15 mouse cellular contexts compared by ENCODE assay signal in genomic region chr9:79606122-79606521, GRCm38 (mm10).
DNase-seq lines count a peak whose midpoint lies in the region; ATAC-seq and TF ChIP-seq lines count a peak whose summit lies in the region.
"Had no signal": no experiment of that assay in that cellular context is flagged by ENCODE, and none has a peak within 500 bp of the region (broad histone marks: within the 10 kb centered on the region; RNA-seq: fewer than 3 reads in every experiment).

No protein-coding gene starts in this region.

- H3K27me3 ChIP-seq in midbrain, embryonic 12.5 days: peaks cover 32% of the 10 kb centered on the region
- peaks cover 48% of the 10 kb centered on the region for H3K27me3 ChIP-seq in midbrain, embryonic 10.5 days (ENCODE audit: low read depth, poor library complexity, severe bottlenecking)
- H3K27me3 ChIP-seq in forebrain, embryonic 11.5 days (ENCODE audit: control insufficient read depth, insufficient read depth, low read length): peaks cover 20% of the 10 kb centered on the region; the same call in 1 of the 2 replicates
- H3K27me3 ChIP-seq in forebrain, postnatal 0 days (ENCODE audit: insufficient read depth, low read length): no peaks in the 10 kb centered on the region

- whole genome bisulfite sequencing in midbrain, embryonic 12.5 days: 33% methylated on average over 5 of the region's 5 CpGs
- WGBS in midbrain, embryonic 10.5 days: 54% methylated on average over 5 of the region's 5 CpGs
- WGBS in forebrain, embryonic 11.5 days: 24% methylated on average over 5 of the region's 5 CpGs
- WGBS in forebrain, postnatal 0 days: 15% methylated on average over 5 of the region's 5 CpGs

- TF ChIP-seq CTCF in forebrain, postnatal 0 days (IDR thresholded peaks at IDR 0.05; ENCODE audit: low read depth): no peak

- 0 out of 2 replicates have a peak, but pooled peaks have one; percentile 59 for ATAC-seq in midbrain, embryonic 12.5 days (ENCODE audit: low FRiP score, low read depth)
- peak; percentile 82 for ATAC-seq in forebrain, embryonic 11.5 days (replicated peaks; ENCODE audit: low FRiP score)
- peak; percentile 62 for ATAC-seq in forebrain, postnatal 0 days
- ATAC-seq: CD4-positive, CD25-positive, alpha-beta regulatory T cell, adult 4 months; inflammation-experienced regulatory T-cells, adult 6 months had no signal

- no peak overlapping the region for H3K4me3 ChIP-seq in midbrain, embryonic 12.5 days
- H3K4me3 ChIP-seq in midbrain, embryonic 10.5 days: no peak overlapping the region
- H3K4me3 ChIP-seq in forebrain, embryonic 11.5 days (ENCODE audit: low read depth, low read length): no peak overlapping the region
- no peak overlapping the region for H3K4me3 ChIP-seq in forebrain, postnatal 0 days (ENCODE audit: low read depth, low read length)
- H3K4me3 ChIP-seq: gastrocnemius, adult 2 months; heart, adult 2 months; left cerebral cortex, adult 2 months had no signal

- no peaks in the 10 kb centered on the region for H3K9me3 ChIP-seq in midbrain, embryonic 12.5 days
- no peaks in the 10 kb centered on the region for H3K9me3 ChIP-seq in midbrain, embryonic 10.5 days (replicated peaks)
- no peaks in the 10 kb centered on the region for H3K9me3 ChIP-seq in forebrain, embryonic 11.5 days (ENCODE audit: control insufficient read depth, low read length)
- H3K9me3 ChIP-seq in forebrain, postnatal 0 days (ENCODE audit: low read length): no peaks in the 10 kb centered on the region

- H3K27ac ChIP-seq in midbrain, embryonic 12.5 days (replicated peaks): no peak overlapping the region
- no peak overlapping the region for H3K27ac ChIP-seq in midbrain, embryonic 10.5 days (replicated peaks)
- H3K27ac ChIP-seq in forebrain, embryonic 11.5 days (ENCODE audit: low read depth, low read length): no peak overlapping the region
- no peak overlapping the region for H3K27ac ChIP-seq in forebrain, postnatal 0 days (ENCODE audit: low read depth, low read length)
- H3K27ac ChIP-seq: gastrocnemius, adult 2 months; heart, adult 2 months; left cerebral cortex, adult 2 months had no signal

- H3K4me2 ChIP-seq in midbrain, embryonic 12.5 days (replicated peaks): no peak overlapping the region
- peak overlapping the region; percentile 13; the same call in 1 of the 2 replicates for H3K4me2 ChIP-seq in forebrain, embryonic 11.5 days (ENCODE audit: low read depth, low read length, severe bottlenecking)
- no peak overlapping the region for H3K4me2 ChIP-seq in forebrain, postnatal 0 days (ENCODE audit: low read depth)

- no peak for DNase-seq in midbrain, embryonic 10.5 days (ENCODE audit: low spot score)
- DNase-seq in forebrain, embryonic 11.5 days (ENCODE audit: low spot score): no peak
- DNase-seq in forebrain, postnatal 0 days: peak; percentile 5
- DNase-seq in retina, postnatal 1 day: peak; percentile 49
- no peak for DNase-seq in adrenal gland, adult (ENCODE audit: inconsistent age in 2 of 2, low spot score in 1 of 2)
- DNase-seq in layer of hippocampus, postnatal 36 days: no peak
- DNase-seq: adrenal gland, postnatal 14 days; cerebellum, adult 9-10 months; gastrocnemius, adult 2 months; heart, adult 2 months; thymus, adult 18-20 months had no signal

- no peak overlapping the region for H3K9ac ChIP-seq in midbrain, embryonic 12.5 days (replicated peaks)
- no peak overlapping the region for H3K9ac ChIP-seq in forebrain, embryonic 11.5 days (ENCODE audit: low read length)
- H3K9ac ChIP-seq in forebrain, postnatal 0 days: no peak overlapping the region

- H3K36me3 ChIP-seq in midbrain, embryonic 12.5 days: no peaks in the 10 kb centered on the region
- H3K36me3 ChIP-seq in midbrain, embryonic 10.5 days: no peaks in the 10 kb centered on the region
- no peaks in the 10 kb centered on the region for H3K36me3 ChIP-seq in forebrain, embryonic 11.5 days (ENCODE audit: control insufficient read depth, insufficient read depth, low read length)
- H3K36me3 ChIP-seq in forebrain, postnatal 0 days (ENCODE audit: insufficient read depth): no peaks in the 10 kb centered on the region

- H3K4me1 ChIP-seq in midbrain, embryonic 12.5 days: peaks cover 9% of the 10 kb centered on the region
- H3K4me1 ChIP-seq in midbrain, embryonic 10.5 days: peaks cover 13% of the 10 kb centered on the region
- no peaks in the 10 kb centered on the region for H3K4me1 ChIP-seq in forebrain, embryonic 11.5 days (replicated peaks; ENCODE audit: control insufficient read depth, insufficient read depth, low read length)
- H3K4me1 ChIP-seq in forebrain, postnatal 0 days (ENCODE audit: insufficient read depth): peaks cover 7% of the 10 kb centered on the region; the same call in 1 of the 2 replicates

Comparison
In these comparisons a context has a peak if more than half of its experiments do, and no peak if none do; other contexts are left out.
1. DNase-seq: peak in forebrain, postnatal 0 days (single experiment) and retina, postnatal 1 day (single experiment); none in midbrain, embryonic 10.5 days (single experiment), forebrain, embryonic 11.5 days (single experiment), adrenal gland, adult (0 of 2) and layer of hippocampus, postnatal 36 days (0 of 2).
2. Peak in every context shown above with its lines, with median percentiles within 50 percentile points of each other: ATAC-seq.